Mouse (Mus musculus) CD4-positive, CD25-positive, alpha-beta regulatory T cell (primary cell): ENCODE results near the gene Retreg1. TPM values are rescaled to one million over a fixed set of nuclear protein-coding genes. Genes with fewer than 3 reads are reported as not detected.

Source experiments
- polyA plus RNA-seq: library from polyadenylated mRNA; unstranded; fragments of 100-300 nt; shearing (Covaris generic); gene quantifications from one replicate; pipeline ENCODE4 v1.2.1, GENCODE M21; 2017

Retreg1 gene
- polyA plus RNA-seq = 66.2 TPM

GRCm38 (mm10) chr15:25843086-25843991 lies at the start of gene Retreg1:
Retreg1 (plus strand) TSS chr15:25843180.

GRCm38 (mm10) chr15:25984067-25984733 lies 141.2 kb downstream of the Retreg1 start, which contains the start of gene Zfp622:
Zfp622 (plus strand) TSS chr15:25984366.

Other genes starting within 250 kb of the Retreg1 start
- gene Myo10, start 220.7 kb upstream of the Retreg1 start, polyA plus RNA-seq = 3.3 TPM
- gene Zfp622, start 141.2 kb downstream of the Retreg1 start, polyA plus RNA-seq = 95.2 TPM